Mouse (Mus musculus) hindbrain, embryonic 14.5 days (tissue): Measurements from ENCODE around the gene Ptpn18. TPM values are rescaled to one million over a fixed set of nuclear protein-coding genes. Genes with fewer than 3 reads are reported as not detected.
"Not testable (repeated sequence)": the region's sequence is repeated elsewhere in the genome, so short reads cannot be mapped to it uniquely, and the experiment has no call there.

Experiments used
- ATAC-seq: fragments of 200-750 bp; cut with Nextera tagmentation; 2 replicates; pipeline ENCODE4 v1.8.0; 2017; ENCODE audit warnings: moderate number of reproducible peaks, mild to moderate bottlenecking, moderate TSS enrichment, moderate library complexity; ENCODE audit not compliant: low FRiP score
- DNase-seq: peaks from one replicate; pipeline ENCODE4 v3.0.0-alpha.2; 2015; ENCODE audit warnings: low spot score
- H3K27ac ChIP-seq: fragments of 300-500 bp; sonication (generic); 2 replicates; pipeline ENCODE4 v1.5.1; 2014; ENCODE audit warnings: mild to moderate bottlenecking, moderate library complexity
- H3K27me3 ChIP-seq: fragments of 300-500 bp; sonication (generic); 2 replicates; pipeline ENCODE4 v1.6.1; 2014; ENCODE audit warnings: mild to moderate bottlenecking, low read length, mixed read lengths; ENCODE audit not compliant: control insufficient read depth, insufficient read depth
- H3K36me3 ChIP-seq: fragments of 300-500 bp; sonication (generic); replicated peaks from 2 replicates; pipeline ENCODE4 v1.6.1; 2014; ENCODE audit not compliant: control insufficient read depth, insufficient read depth
- H3K4me1 ChIP-seq: fragments of 300-500 bp; sonication (generic); replicated peaks from 2 replicates; pipeline ENCODE4 v1.6.1; 2014; ENCODE audit warnings: antibody characterized with exemption, low read length, mixed read lengths; ENCODE audit not compliant: control insufficient read depth, insufficient read depth
- H3K4me2 ChIP-seq: fragments of 300-500 bp; sonication (generic); replicated peaks from 2 replicates; pipeline ENCODE4 v1.6.1; 2014; ENCODE audit warnings: mild to moderate bottlenecking, moderate library complexity
- H3K4me3 ChIP-seq: fragments of 300-500 bp; sonication (generic); replicated peaks from 2 replicates; pipeline ENCODE4 v1.5.1; 2014; ENCODE audit warnings: mild to moderate bottlenecking, low read length
- H3K9ac ChIP-seq: fragments of 300-500 bp; sonication (generic); 2 replicates; pipeline ENCODE4 v1.6.1; 2014
- H3K9me3 ChIP-seq: fragments of 300-500 bp; sonication (generic); 2 replicates; pipeline ENCODE4 v1.6.1; 2016; ENCODE audit warnings: low read length; ENCODE audit not compliant: control insufficient read depth
- WGBS: fragments of 180-500 bp; shearing (Covaris S2); extraction: QIAGEN DNeasy Blood & Tissue Kit; methylation state at CpG from one replicate; pipeline ENCODE4 v1.1.7; 2014; 5-methylcytosine and 5-hydroxymethylcytosine counted together
- polyA plus RNA-seq: library from polyadenylated mRNA; unstranded; fragments of >200 nt; fragmentation: Nextera tagmentation; extraction: Ambion mirVana; gene quantifications from 2 replicates; pipeline ENCODE4 v1.2.1, GENCODE M21; 2014

Gene Ptpn18
- polyA plus RNA-seq, 1 experiment from 2014 or later, result 6.8 TPM

- Histone ChIP-seq H3K36me3 (peaks cover 9% of the 10 kb centered on the region; the same call in 1 of the 2 replicates), H3K4me1 (peaks cover 15% of the 10 kb centered on the region), H3K27ac (peak overlapping the region; percentile 92), H3K27me3 (no peaks in the 10 kb centered on the region), H3K9ac (peak overlapping the region; percentile 75), H3K4me2 (peak overlapping the region; percentile 88), H3K4me3 (peak overlapping the region; percentile 46), H3K9me3 (peaks cover 12% of the 10 kb centered on the region)
- under 1% methylated on average over 30 of the region's 30 CpGs for WGBS
- DNase-seq, result peak; percentile 100
- ATAC-seq, result peak; percentile 38
Observed at GRCm38 (mm10) chr1:34434660-34435160, 24.9 kb upstream of the Ptpn18 start.

DNA sequence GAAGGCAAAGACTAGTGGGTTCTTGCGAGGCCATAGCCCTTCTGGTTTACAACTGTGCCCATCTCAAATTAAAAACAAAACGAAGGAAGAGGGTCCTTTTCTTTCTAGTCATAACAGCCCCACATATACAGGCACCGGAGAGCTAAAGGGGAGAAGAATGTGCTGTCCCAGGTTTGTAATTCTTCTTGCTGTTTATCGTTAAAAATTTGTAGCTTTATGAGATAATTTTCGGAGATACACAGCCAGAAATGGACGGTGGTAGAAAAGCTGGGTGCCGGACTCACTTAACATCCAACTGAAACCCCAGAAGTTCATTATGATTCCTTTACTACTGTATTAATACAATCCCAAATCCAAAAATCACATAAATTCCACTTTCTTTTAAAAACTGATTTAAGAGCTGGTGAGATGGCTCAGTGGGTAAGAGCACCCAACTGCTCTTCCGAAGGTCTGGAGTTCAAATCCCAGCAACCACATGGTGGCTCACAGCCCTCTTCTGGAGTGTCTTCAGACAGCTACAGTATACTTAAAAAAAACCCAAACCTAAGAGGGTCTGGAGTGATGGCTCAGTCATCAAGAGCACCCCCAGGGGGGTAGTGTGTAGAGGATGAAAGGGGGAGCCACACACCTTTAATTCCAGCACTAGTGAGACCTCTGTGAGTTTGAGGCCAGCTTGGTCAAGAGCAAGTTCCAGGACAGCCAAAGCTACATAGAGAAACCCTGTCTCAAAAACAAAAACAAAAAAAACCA is 24.0 kb upstream of the Ptpn18 start:
- Histone ChIP-seq H3K9me3 (peaks cover 4% of the 10 kb centered on the region), H3K9ac (peak overlapping the region; percentile 75), H3K36me3 (peaks cover 9% of the 10 kb centered on the region; the same call in 1 of the 2 replicates), H3K27me3 (no peaks in the 10 kb centered on the region), H3K4me3 (peak overlapping the region; percentile 46), H3K4me1 (peaks cover 19% of the 10 kb centered on the region), H3K4me2 (peak overlapping the region; percentile 88), H3K27ac (peak overlapping the region; percentile 92)
- WGBS, result 27% methylated on average over 8 of the region's 8 CpGs
- DNase-seq (no peak), ATAC-seq (no peak)

GRCm38 (mm10) chr1:34436374-34436773 is 23.2 kb upstream of the Ptpn18 start:
- WGBS, result 94% methylated on average over 3 of the region's 3 CpGs
- Histone ChIP-seq H3K4me1 (peaks cover 26% of the 10 kb centered on the region), H3K4me2 (no peak overlapping the region), H3K27ac (no peak overlapping the region), H3K9me3 (no peaks in the 10 kb centered on the region), H3K36me3 (peaks cover 14% of the 10 kb centered on the region; the same call in 1 of the 2 replicates), H3K27me3 (no peaks in the 10 kb centered on the region), H3K4me3 (no peak overlapping the region), H3K9ac (no peak overlapping the region)
- no peak for ATAC-seq
- no peak for DNase-seq

DNA sequence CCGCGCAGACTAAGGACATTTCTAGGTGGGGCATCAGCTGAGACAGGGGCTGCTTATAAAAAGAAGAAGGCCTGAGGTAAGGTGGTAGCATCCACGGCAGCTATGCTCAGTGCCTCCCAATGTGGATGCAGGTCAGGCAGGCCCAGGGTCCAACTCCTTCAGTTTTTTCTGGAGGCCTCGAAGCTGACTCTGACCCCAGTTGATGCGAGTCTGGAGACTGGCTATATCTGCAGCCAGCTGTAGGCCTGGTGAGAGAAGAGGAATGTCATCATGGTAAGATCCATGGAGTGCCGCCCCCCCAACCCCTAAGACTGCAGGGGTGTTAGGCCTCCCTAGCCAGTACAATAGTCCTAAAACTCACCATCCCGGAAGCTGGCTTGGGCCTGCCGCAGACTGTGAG is 22.2 kb upstream of the Ptpn18 start:
- H3K9me3 ChIP-seq, H3K27ac ChIP-seq, H3K9ac ChIP-seq, H3K4me2 ChIP-seq, ATAC-seq, DNase-seq, H3K4me3 ChIP-seq, H3K27me3 ChIP-seq: not testable (repeated sequence)
- 93% methylated on average over 8 of the region's 8 CpGs for WGBS
- Histone ChIP-seq H3K36me3 (peaks cover 17% of the 10 kb centered on the region; the same call in 1 of the 2 replicates), H3K4me1 (peaks cover 23% of the 10 kb centered on the region)

GRCm38 (mm10) chr1:34438381-34439051 is 21.0 kb upstream of the Ptpn18 start:
- peak overlapping the region; percentile 66 for H3K4me2 ChIP-seq
- H3K4me1 ChIP-seq, result peaks cover 20% of the 10 kb centered on the region
- peak overlapping the region; percentile 41; the same call in 1 of the 2 replicates for H3K9ac ChIP-seq
- H3K36me3 ChIP-seq, result peaks cover 28% of the 10 kb centered on the region
- no peaks in the 10 kb centered on the region for H3K27me3 ChIP-seq
- peak overlapping the region; percentile 59 for H3K4me3 ChIP-seq
- no peak overlapping the region for H3K27ac ChIP-seq
- 49% methylated on average over 15 of the region's 20 CpGs for WGBS
- DNase-seq, result no peak
- no peaks in the 10 kb centered on the region for H3K9me3 ChIP-seq
- no peak for ATAC-seq

DNA sequence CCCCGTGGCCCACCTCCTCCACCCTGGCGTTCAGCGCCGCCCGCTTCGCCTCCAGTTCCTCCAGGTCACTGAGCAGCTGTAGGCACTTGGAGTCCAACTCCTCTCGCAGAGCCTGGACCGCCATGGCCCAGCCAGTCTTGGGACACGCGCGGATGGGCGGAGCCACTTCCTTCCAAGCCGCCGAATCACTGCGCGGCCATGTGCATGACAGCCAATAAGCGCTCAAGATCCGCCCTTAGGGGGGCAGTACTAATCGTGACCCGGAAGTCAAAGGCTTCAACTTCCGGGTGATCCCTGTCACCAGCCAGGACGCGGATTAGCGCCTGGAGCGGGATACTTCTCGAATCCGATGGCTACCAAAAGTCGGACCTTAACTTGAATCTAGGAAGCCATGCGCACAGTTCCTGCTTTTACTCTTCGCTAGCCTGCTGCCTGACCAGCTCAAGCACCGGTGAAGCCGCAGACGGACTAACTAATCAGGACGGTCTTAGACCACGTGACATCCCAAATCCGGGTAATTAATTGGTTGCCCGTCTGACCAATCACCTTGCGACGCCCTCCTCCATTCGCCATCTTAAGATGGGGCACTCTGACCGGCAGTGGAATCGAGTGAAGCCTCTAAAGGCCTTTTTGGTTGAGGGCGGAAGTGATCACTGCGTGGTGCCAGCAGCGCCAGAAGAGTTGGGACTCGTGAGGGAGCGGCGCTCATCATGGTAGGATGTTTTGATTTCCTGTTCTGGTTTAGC is 20.2 kb upstream of the Ptpn18 start, which contains the start of the genes Ccdc115 and Imp4:
Gene Ccdc115 (minus strand): TSS at position 458 of the 746 bp plus-strand sequence.
Gene Imp4 (plus strand): TSS at position 637 of the 746 bp plus-strand sequence.
- no peaks in the 10 kb centered on the region for H3K9me3 ChIP-seq
- DNase-seq (peak; percentile 99), ATAC-seq (peak; percentile 95)
- H3K4me1 ChIP-seq, result peaks cover 15% of the 10 kb centered on the region
- H3K4me3 ChIP-seq, result peak within 1 kb of the TSS; percentile 59
- no peaks in the 10 kb centered on the region for H3K27me3 ChIP-seq
- peak within 1 kb of the TSS; percentile 71 for H3K27ac ChIP-seq
- peak within 1 kb of the TSS; percentile 57 for H3K9ac ChIP-seq
- H3K4me2 ChIP-seq, result peak within 1 kb of the TSS; percentile 72
- under 1% methylated on average over 48 of the region's 48 CpGs for WGBS
- H3K36me3 ChIP-seq, result peaks cover 37% of the 10 kb centered on the region

DNA sequence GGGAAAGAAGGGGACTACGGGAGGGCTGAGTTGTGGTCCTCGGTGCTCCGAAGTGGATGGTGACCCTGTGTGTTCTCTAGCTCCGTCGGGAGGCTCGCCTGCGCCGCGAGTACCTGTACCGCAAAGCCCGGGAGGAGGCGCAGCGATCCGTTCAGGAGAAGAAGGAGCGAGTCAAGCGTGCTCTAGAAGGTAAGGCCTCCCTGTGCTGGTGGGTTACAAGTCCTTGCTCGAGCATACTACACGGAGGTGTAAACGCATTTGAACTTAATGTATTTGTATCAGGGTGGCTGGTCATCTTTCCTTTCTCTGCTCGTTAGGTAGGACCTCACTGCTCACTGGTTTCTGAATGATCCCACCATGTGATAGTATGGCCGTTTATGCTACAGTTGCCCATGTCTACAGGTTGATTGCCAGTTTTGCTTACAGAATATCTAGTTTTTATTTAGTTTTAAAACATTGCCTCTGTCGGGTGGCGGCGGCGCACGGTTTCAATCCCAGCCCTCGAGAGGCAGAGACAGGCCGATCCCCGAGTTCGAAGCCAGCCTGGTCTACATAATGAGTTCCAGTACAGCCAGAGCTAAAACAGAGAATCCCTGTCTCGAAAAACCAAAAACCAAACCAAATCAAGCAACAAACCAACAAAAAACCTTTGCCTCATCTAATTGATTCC is 19.5 kb upstream of the Ptpn18 start:
- Histone ChIP-seq H3K9me3 (no peaks in the 10 kb centered on the region), H3K27me3 (no peaks in the 10 kb centered on the region), H3K4me3 (peak overlapping the region; percentile 59), H3K4me1 (peaks cover 15% of the 10 kb centered on the region), H3K4me2 (peak overlapping the region; percentile 72), H3K9ac (peak overlapping the region; percentile 57), H3K27ac (peak overlapping the region; percentile 26), H3K36me3 (peaks cover 44% of the 10 kb centered on the region)
- peak; percentile 46 for ATAC-seq
- DNase-seq, result no peak
- WGBS, result 8% methylated on average over 31 of the region's 31 CpGs

GRCm38 (mm10) chr1:34443124-34443523 is 16.4 kb upstream of the Ptpn18 start:
- Histone ChIP-seq H3K9me3 (no peaks in the 10 kb centered on the region), H3K4me2 (no peak overlapping the region), H3K9ac (no peak overlapping the region), H3K27me3 (no peaks in the 10 kb centered on the region), H3K36me3 (peaks cover 56% of the 10 kb centered on the region), H3K4me3 (no peak overlapping the region), H3K4me1 (peaks cover 15% of the 10 kb centered on the region), H3K27ac (no peak overlapping the region)
- ATAC-seq (no peak), DNase-seq (no peak)
- WGBS, result 97% methylated on average over 6 of the region's 6 CpGs
